Mouse (Mus musculus) embryonic facial prominence, embryonic 13.5 days (tissue): ENCODE results near the gene Gm13693. TPM values are rescaled to one million over a fixed set of nuclear protein-coding genes. Genes with fewer than 3 reads are reported as not detected.
A peak's percentile ranks its signal among the peaks of the same experiment; 100 is the strongest.
"Not testable (repeated sequence)": the region's sequence is repeated elsewhere in the genome, so short reads cannot be mapped to it uniquely, and the experiment has no call there.

Experiments
- ATAC-seq: fragments of 200-750 bp; cut with Nextera tagmentation; 2 replicates; pipeline ENCODE4 v1.8.0; 2017; ENCODE audit warnings: low read depth; ENCODE audit not compliant: insufficient number of reproducible peaks, insufficient read depth, low FRiP score, low TSS enrichment
- H3K27ac ChIP-seq: fragments of 300-500 bp; sonication (generic); 2 replicates; pipeline ENCODE4 v1.5.1; 2015; ENCODE audit warnings: moderate library complexity, mild to moderate bottlenecking, inconsistent platforms
- H3K27me3 ChIP-seq: fragments of 300-500 bp; sonication (generic); 2 replicates; pipeline ENCODE4 v1.6.1; 2015; ENCODE audit warnings: mild to moderate bottlenecking, inconsistent platforms
- H3K36me3 ChIP-seq: fragments of 300-500 bp; sonication (generic); 2 replicates; pipeline ENCODE4 v1.6.1; 2015; ENCODE audit warnings: mild to moderate bottlenecking, inconsistent platforms
- H3K4me1 ChIP-seq: fragments of 300-500 bp; sonication (generic); 2 replicates; pipeline ENCODE4 v1.6.1; 2015; ENCODE audit warnings: inconsistent platforms
- H3K4me2 ChIP-seq: fragments of 300-500 bp; sonication (generic); 2 replicates; pipeline ENCODE4 v1.6.1; 2015; ENCODE audit warnings: moderate library complexity, mild to moderate bottlenecking, inconsistent platforms
- H3K4me3 ChIP-seq: fragments of 300-500 bp; sonication (generic); 2 replicates; pipeline ENCODE4 v1.5.1; 2015; ENCODE audit warnings: mild to moderate bottlenecking, inconsistent platforms
- H3K9ac ChIP-seq: fragments of 300-500 bp; sonication (generic); 2 replicates; pipeline ENCODE4 v1.6.1; 2015; ENCODE audit warnings: mild to moderate bottlenecking, inconsistent platforms
- H3K9me3 ChIP-seq: fragments of 300-500 bp; sonication (generic); 2 replicates; pipeline ENCODE4 v1.6.1; 2016; ENCODE audit warnings: inconsistent platforms
- WGBS: fragments of 180-500 bp; shearing (Covaris S2); methylation state at CpG from one replicate; pipeline ENCODE4 v1.1.7; 2015; ENCODE audit warnings: mixed read lengths; 5-methylcytosine and 5-hydroxymethylcytosine counted together
- polyA plus RNA-seq: library from polyadenylated mRNA; unstranded; fragments of >200 nt; fragmentation: Nextera tagmentation; extraction: Ambion mirVana; gene quantifications from 2 replicates; pipeline ENCODE4 v1.2.1, GENCODE M21; 2015

Gene Gm13693
- polyA plus RNA-seq: not detected in 2 replicates

- not testable (repeated sequence) for H3K9ac ChIP-seq, H3K27ac ChIP-seq, H3K4me3 ChIP-seq, H3K4me2 ChIP-seq, ATAC-seq, H3K4me1 ChIP-seq, H3K27me3 ChIP-seq, H3K9me3 ChIP-seq, H3K36me3 ChIP-seq
- no CpG with 5 or more reads among the region's 6 CpGs for WGBS
Measured at GRCm38 (mm10) chr2:83961203-83961602, at the start of gene Gm13693. TSS of gene Gm13693 (plus strand) at chr2:83961503.

- no peak overlapping the region for H3K9ac ChIP-seq
- ATAC-seq: no peak
- no peak overlapping the region for H3K27ac ChIP-seq
- WGBS: 30% methylated on average over 2 of the region's 2 CpGs
- no peak overlapping the region for H3K4me3 ChIP-seq
- no peak overlapping the region for H3K4me2 ChIP-seq
- no peaks in the 10 kb centered on the region for H3K36me3 ChIP-seq
- H3K9me3 ChIP-seq: no peaks in the 10 kb centered on the region
- H3K27me3 ChIP-seq: no peaks in the 10 kb centered on the region
- H3K4me1 ChIP-seq: no peaks in the 10 kb centered on the region
Measured at GRCm38 (mm10) chr2:83929478-83930088, 31.7 kb upstream of the Gm13693 start.

- no peaks in the 10 kb centered on the region for H3K36me3 ChIP-seq
- no peaks in the 10 kb centered on the region for H3K27me3 ChIP-seq
- H3K4me1 ChIP-seq: peaks cover 6% of the 10 kb centered on the region
- peak; percentile 56; the same call in 1 of the 2 replicates for ATAC-seq
- no peak within 1 kb of the TSS for H3K27ac ChIP-seq
- no peaks in the 10 kb centered on the region for H3K9me3 ChIP-seq
- under 1% methylated on average over 20 of the region's 20 CpGs for WGBS
- H3K4me2 ChIP-seq: peak within 1 kb of the TSS; percentile 65
- peak within 1 kb of the TSS; percentile 38 for H3K4me3 ChIP-seq
- H3K9ac ChIP-seq: peak within 1 kb of the TSS; percentile 52
Measured at GRCm38 (mm10) chr2:83940931-83941361, 20.4 kb upstream of the Gm13693 start, which contains the start of gene Zswim2. TSS of gene Zswim2 (minus strand) at chr2:83941228.

- 26% methylated on average over 3 of the region's 3 CpGs for WGBS
- Histone ChIP-seq H3K4me1 (peaks cover 6% of the 10 kb centered on the region), H3K36me3 (no peaks in the 10 kb centered on the region), H3K4me3 (peak overlapping the region; percentile 38), H3K9me3 (no peaks in the 10 kb centered on the region), H3K27me3 (no peaks in the 10 kb centered on the region), H3K27ac (no peak overlapping the region), H3K4me2 (peak overlapping the region; percentile 65), H3K9ac (peak overlapping the region; percentile 52; the same call in 1 of the 2 replicates)
- ATAC-seq: no peak
Measured at GRCm38 (mm10) chr2:83941378-83941777, 19.9 kb upstream of the Gm13693 start.

GRCm38 (mm10) chr2:83941792-83942191, 19.5 kb upstream of the Gm13693 start:
- 66% methylated on average over 4 of the region's 4 CpGs for WGBS
- H3K9me3 ChIP-seq: no peaks in the 10 kb centered on the region
- ATAC-seq: no peak

GRCm38 (mm10) chr2:83955393-83955792, 5.9 kb upstream of the Gm13693 start, which contains the start of gene Gm13698:
TSS of gene Gm13698 (plus strand) at chr2:83955693.
- not testable (repeated sequence) for H3K4me2 ChIP-seq, H3K27ac ChIP-seq, H3K4me3 ChIP-seq, H3K36me3 ChIP-seq, H3K9ac ChIP-seq, H3K27me3 ChIP-seq, ATAC-seq, H3K9me3 ChIP-seq, H3K4me1 ChIP-seq
- no CpG with 5 or more reads among the region's 6 CpGs for WGBS

More at GRCm38 (mm10) chr2:83941792-83942191, 19.5 kb upstream of the Gm13693 start:
- Histone ChIP-seq H3K4me1 (peaks cover 6% of the 10 kb centered on the region), H3K27me3 (no peaks in the 10 kb centered on the region), H3K27ac (no peak overlapping the region), H3K4me2 (no peak overlapping the region), H3K9ac (no peak overlapping the region), H3K4me3 (no peak overlapping the region), H3K36me3 (no peaks in the 10 kb centered on the region)

- not testable (repeated sequence) for H3K4me3 ChIP-seq, H3K27ac ChIP-seq, H3K36me3 ChIP-seq, H3K9me3 ChIP-seq, H3K9ac ChIP-seq, H3K27me3 ChIP-seq, H3K4me1 ChIP-seq, ATAC-seq, H3K4me2 ChIP-seq
- no CpG with 5 or more reads among the region's 6 CpGs for WGBS
Measured at GRCm38 (mm10) chr2:83967013-83967412, 5.7 kb downstream of the Gm13693 start, which contains the start of gene Gm13695. TSS of gene Gm13695 (plus strand) at chr2:83967313.

GRCm38 (mm10) chr2:83972823-83973222, 11.5 kb downstream of the Gm13693 start, which contains the start of gene Gm13696:
TSS of gene Gm13696 (plus strand) at chr2:83973123.
- not testable (repeated sequence) for H3K9me3 ChIP-seq, H3K4me3 ChIP-seq, H3K27me3 ChIP-seq, H3K36me3 ChIP-seq, H3K9ac ChIP-seq, ATAC-seq, H3K27ac ChIP-seq, H3K4me1 ChIP-seq, H3K4me2 ChIP-seq
- no CpG with 5 or more reads among the region's 6 CpGs for WGBS

- not testable (repeated sequence) for H3K9ac ChIP-seq, H3K4me3 ChIP-seq, H3K27me3 ChIP-seq, H3K4me2 ChIP-seq, H3K27ac ChIP-seq, H3K9me3 ChIP-seq, ATAC-seq, H3K4me1 ChIP-seq, H3K36me3 ChIP-seq
- WGBS: no CpG with 5 or more reads among the region's 6 CpGs
Measured at GRCm38 (mm10) chr2:83978633-83979032, 17.3 kb downstream of the Gm13693 start, which contains the start of gene Gm13694. TSS of gene Gm13694 (plus strand) at chr2:83978933.

- H3K27ac ChIP-seq, H3K9me3 ChIP-seq, H3K9ac ChIP-seq, ATAC-seq, H3K4me3 ChIP-seq, H3K36me3 ChIP-seq, H3K4me2 ChIP-seq, H3K4me1 ChIP-seq, H3K27me3 ChIP-seq: not testable (repeated sequence)
- no CpG with 5 or more reads among the region's 6 CpGs for WGBS
Measured at GRCm38 (mm10) chr2:83984443-83984842, 23.1 kb downstream of the Gm13693 start, which contains the start of gene Gm13697. TSS of gene Gm13697 (plus strand) at chr2:83984743.

GRCm38 (mm10) chr2:83990253-83990652, 28.9 kb downstream of the Gm13693 start, which contains the start of gene Gm13691:
TSS of gene Gm13691 (plus strand) at chr2:83990553.
- no CpG with 5 or more reads among the region's 6 CpGs for WGBS
- H3K4me2 ChIP-seq, H3K36me3 ChIP-seq, H3K9ac ChIP-seq, H3K27ac ChIP-seq, H3K4me1 ChIP-seq, H3K9me3 ChIP-seq, H3K4me3 ChIP-seq, H3K27me3 ChIP-seq, ATAC-seq: not testable (repeated sequence)

GRCm38 (mm10) chr2:83993639-83994255, 32.4 kb downstream of the Gm13693 start:
- H3K36me3 ChIP-seq, H3K27me3 ChIP-seq, H3K4me3 ChIP-seq, H3K9me3 ChIP-seq, ATAC-seq, H3K9ac ChIP-seq, H3K27ac ChIP-seq, H3K4me1 ChIP-seq: not testable (repeated sequence)
- WGBS: 17% methylated on average over 8 of the region's 9 CpGs
- peak overlapping the region; percentile 31 for H3K4me2 ChIP-seq
